Mouse (Mus musculus): ENCODE measurements at regions not wholly inside any gene's neighbourhood (a gene's known extent, or its start where the extent isn't known, plus 50 kb on each side); places are given as distances from the start of the nearest gene placed in this dataset.

GRCm38 (mm10) chr6:89081624-89082300, 179.7 kb downstream of the Tpra1 start:
- TF ChIP-seq TAL1 (conservative IDR thresholded peaks at IDR 0.05; ENCODE audit: low read depth, low read length), result no peak
- no peak for TF ChIP-seq CTCF (IDR thresholded peaks at IDR 0.05; ENCODE audit: low read depth, low read length)
- no peak for TF ChIP-seq GATA1 (IDR thresholded peaks at IDR 0.05; ENCODE audit: borderline replicate concordance, low read length)
